Mouse (Mus musculus) kidney, adult 2 months (tissue): ENCODE data around the gene Ldhb.

Experiments used
- CTCF ChIP-seq: fragments of 200-500 bp; conservative IDR thresholded peaks from 2 replicates; pipeline ENCODE4 v1.5.1; 2011; ENCODE audit warnings: low read depth, mild to moderate bottlenecking, control low read depth, low read length, moderate library complexity, mixed read lengths; ENCODE audit not compliant: insufficient read depth, insufficient read length
- POLR2A ChIP-seq: fragments of 200-500 bp; IDR thresholded peaks from one replicate; pipeline ENCODE4 v1.6.1; 2011; ENCODE audit warnings: low read depth, low read length, control low read depth

GRCm38 (mm10) chr6:142540561-142541160 is 32.9 kb upstream of the Ldhb start:
- no peak for TF ChIP-seq CTCF
- no peak for TF ChIP-seq POLR2A
